15 mouse cellular contexts compared by ENCODE assay signal in genomic region chr2:155991151-155991550, GRCm38 (mm10). TPM values are rescaled to one million over a fixed set of nuclear protein-coding genes. Genes with fewer than 3 reads are reported as not detected.
DNase-seq lines count a peak whose midpoint lies in the region; ATAC-seq lines count a peak whose summit lies in the region.
"Had no signal": no experiment of that assay in that cellular context is flagged by ENCODE, and none has a peak within 500 bp of the region (broad histone marks: within the 10 kb centered on the region; RNA-seq: fewer than 3 reads in every experiment).

No protein-coding gene starts in this region.

- WGBS in hindbrain, embryonic 16.5 days = 94% methylated on average over 10 of the region's 10 CpGs
- WGBS in hindbrain, embryonic 10.5 days = 95% methylated on average over 10 of the region's 10 CpGs
- 80% methylated on average over 10 of the region's 10 CpGs for WGBS in liver, embryonic 13.5 days (ENCODE audit: insufficient replicate concordance)

- H3K9me3 ChIP-seq in hindbrain, embryonic 16.5 days (ENCODE audit: control insufficient read depth, low read length) = no peaks in the 10 kb centered on the region
- no peaks in the 10 kb centered on the region for H3K9me3 ChIP-seq in hindbrain, embryonic 10.5 days
- no peaks in the 10 kb centered on the region for H3K9me3 ChIP-seq in liver, embryonic 13.5 days (replicated peaks)
- H3K9me3 ChIP-seq: embryonic facial prominence, embryonic 12.5 days had no signal

- DNase-seq in hindbrain, embryonic 10.5 days (ENCODE audit: low spot score) = no peak
- DNase-seq in cerebellum, adult 18-20 months = peak; percentile 37 to 49
- DNase-seq in cerebellum, postnatal 10 days = peak; percentile 73 to 74
- DNase-seq in liver, embryonic 13.5 days = no peak
- no peak for DNase-seq in adrenal gland, adult (ENCODE audit: inconsistent age in 2 of 2, low spot score in 1 of 2)
- DNase-seq in thymus, postnatal 4 days = no peak
- DNase-seq: kidney, adult 9 months had no signal

- ATAC-seq in hindbrain, embryonic 16.5 days = no peak
- ATAC-seq in liver, embryonic 13.5 days (ENCODE audit: low read depth) = no peak
- ATAC-seq: activated CD4-positive, CD25-positive, alpha-beta regulatory T cell, adult 4 months; CD4-positive, CD25-positive, alpha-beta regulatory T cell, adult 4 months had no signal

- H3K9ac ChIP-seq in hindbrain, embryonic 16.5 days (ENCODE audit: low read depth, low read length) = no peak overlapping the region
- H3K9ac ChIP-seq in liver, embryonic 13.5 days = peak overlapping the region; percentile 73
- H3K9ac ChIP-seq: embryonic facial prominence, embryonic 12.5 days; lung, embryonic 14.5 days had no signal

- H3K4me3 ChIP-seq in hindbrain, embryonic 16.5 days (ENCODE audit: low read length) = no peak overlapping the region
- no peak overlapping the region for H3K4me3 ChIP-seq in hindbrain, embryonic 10.5 days
- peak overlapping the region; percentile 63 for H3K4me3 ChIP-seq in liver, embryonic 13.5 days (replicated peaks)
- H3K4me3 ChIP-seq: embryonic facial prominence, embryonic 12.5 days; heart, adult 2 months had no signal

- H3K27me3 ChIP-seq in hindbrain, embryonic 16.5 days (replicated peaks; ENCODE audit: control insufficient read depth, insufficient read depth, low read length) = no peaks in the 10 kb centered on the region
- H3K27me3 ChIP-seq in hindbrain, embryonic 10.5 days (ENCODE audit: insufficient read depth, poor library complexity, severe bottlenecking) = no peaks in the 10 kb centered on the region
- H3K27me3 ChIP-seq in liver, embryonic 13.5 days = no peaks in the 10 kb centered on the region
- H3K27me3 ChIP-seq: embryonic facial prominence, embryonic 12.5 days had no signal

- no peaks in the 10 kb centered on the region; the same call in 1 of the 2 replicates for H3K4me1 ChIP-seq in hindbrain, embryonic 16.5 days (ENCODE audit: control insufficient read depth, insufficient read depth, low read depth, low read length)
- no peaks in the 10 kb centered on the region for H3K4me1 ChIP-seq in hindbrain, embryonic 10.5 days (replicated peaks)
- H3K4me1 ChIP-seq in liver, embryonic 13.5 days (replicated peaks) = peaks cover 86% of the 10 kb centered on the region
- H3K4me1 ChIP-seq: embryonic facial prominence, embryonic 12.5 days had no signal

- peaks cover 45% of the 10 kb centered on the region for H3K36me3 ChIP-seq in hindbrain, embryonic 16.5 days (ENCODE audit: control insufficient read depth, insufficient read depth, low read length)
- H3K36me3 ChIP-seq in hindbrain, embryonic 10.5 days = peaks cover 100% of the 10 kb centered on the region
- H3K36me3 ChIP-seq in liver, embryonic 13.5 days = peaks cover 92% of the 10 kb centered on the region

- H3K27ac ChIP-seq in hindbrain, embryonic 16.5 days (ENCODE audit: low read depth, low read length) = peak overlapping the region; percentile 14; the same call in 1 of the 2 replicates
- H3K27ac ChIP-seq in hindbrain, embryonic 10.5 days = no peak overlapping the region
- H3K27ac ChIP-seq in liver, embryonic 13.5 days = peak overlapping the region; percentile 94
- H3K27ac ChIP-seq: embryonic facial prominence, embryonic 12.5 days; heart, adult 2 months had no signal

- no peak overlapping the region for H3K4me2 ChIP-seq in hindbrain, embryonic 16.5 days (ENCODE audit: low read length)
- H3K4me2 ChIP-seq in liver, embryonic 13.5 days = peak overlapping the region; percentile 74
- H3K4me2 ChIP-seq: embryonic facial prominence, embryonic 12.5 days; lung, embryonic 14.5 days had no signal

RNA-seq across cellular contexts. Expression of gene 6430550D23Rik, which starts 16.6 kb away (rescaled TPM):
- 1.4 and 2.5 TPM in 2 replicates for polyA plus RNA-seq in hindbrain, embryonic 16.5 days (2015; fragmentation: Nextera tagmentation; extraction: Ambion mirVana)
- 1.2 and 1.5 TPM in 2 replicates for polyA plus RNA-seq in hindbrain, embryonic 10.5 days (2016; fragmentation: Nextera tagmentation; extraction: Ambion mirVana)
- polyA plus RNA-seq in liver, embryonic 13.5 days (2015; fragmentation: Nextera tagmentation; extraction: Ambion mirVana) = 1.3 and 1.9 TPM in 2 replicates

RNA-seq across cellular contexts. Expression of gene Ergic3, which starts 16.7 kb away (rescaled TPM):
- 479 and 492 TPM in 2 replicates for polyA plus RNA-seq in hindbrain, embryonic 16.5 days (2015; fragmentation: Nextera tagmentation; extraction: Ambion mirVana)
- polyA plus RNA-seq in hindbrain, embryonic 10.5 days (2016; fragmentation: Nextera tagmentation; extraction: Ambion mirVana) = 223 and 257 TPM in 2 replicates
- 90.8 and 96.9 TPM in 2 replicates for polyA plus RNA-seq in liver, embryonic 13.5 days (2015; fragmentation: Nextera tagmentation; extraction: Ambion mirVana)

RNA-seq across cellular contexts. Expression of gene Cep250, which starts 34.9 kb away (rescaled TPM):
- polyA plus RNA-seq in hindbrain, embryonic 16.5 days (2015; fragmentation: Nextera tagmentation; extraction: Ambion mirVana) = 11.5 and 14.0 TPM in 2 replicates
- 21.6 and 27.6 TPM in 2 replicates for polyA plus RNA-seq in hindbrain, embryonic 10.5 days (2016; fragmentation: Nextera tagmentation; extraction: Ambion mirVana)
- 10.7 and 13.6 TPM in 2 replicates for polyA plus RNA-seq in liver, embryonic 13.5 days (2015; fragmentation: Nextera tagmentation; extraction: Ambion mirVana)

RNA-seq across cellular contexts. Expression of gene Gdf5, which starts 46.0 kb away (rescaled TPM):
- 2.3 and 3.1 TPM in 2 replicates for polyA plus RNA-seq in hindbrain, embryonic 16.5 days (2015; fragmentation: Nextera tagmentation; extraction: Ambion mirVana)
- 0.42 and 1.1 TPM in 2 replicates for polyA plus RNA-seq in hindbrain, embryonic 10.5 days (2016; fragmentation: Nextera tagmentation; extraction: Ambion mirVana)
- 0.12 TPM in 1 of 2 replicates, not detected in the other for polyA plus RNA-seq in liver, embryonic 13.5 days (2015; fragmentation: Nextera tagmentation; extraction: Ambion mirVana)
- polyA plus RNA-seq: activated CD4-positive, CD25-positive, alpha-beta regulatory T cell, adult 4 months; CD4-positive, CD25-positive, alpha-beta regulatory T cell, adult 4 months had no signal

RNA-seq across cellular contexts. Expression of gene Gm15557, which starts 50.6 kb away (rescaled TPM):
- polyA plus RNA-seq in hindbrain, embryonic 16.5 days (2015; fragmentation: Nextera tagmentation; extraction: Ambion mirVana) = not detected in 2 replicates
- polyA plus RNA-seq in hindbrain, embryonic 10.5 days (2016; fragmentation: Nextera tagmentation; extraction: Ambion mirVana) = not detected in 2 replicates
- polyA plus RNA-seq in liver, embryonic 13.5 days (2015; fragmentation: Nextera tagmentation; extraction: Ambion mirVana) = not detected in 2 replicates
- polyA plus RNA-seq: activated CD4-positive, CD25-positive, alpha-beta regulatory T cell, adult 4 months; CD4-positive, CD25-positive, alpha-beta regulatory T cell, adult 4 months; embryonic facial prominence, embryonic 12.5 days; forebrain, embryonic 11.5 days; heart, adult 2 months; lung, embryonic 14.5 days; thymus, postnatal 0 days had no signal

Comparison
In these comparisons a context has a peak if more than half of its experiments do, and no peak if none do; other contexts are left out.
1. DNase-seq: peak in cerebellum, adult 18-20 months (2 of 2) and cerebellum, postnatal 10 days (2 of 2); none in hindbrain, embryonic 10.5 days (single experiment), liver, embryonic 13.5 days (single experiment), adrenal gland, adult (0 of 2) and thymus, postnatal 4 days (single experiment).